Mouse (Mus musculus) lung, postnatal 0 days (tissue): ENCODE measurements around the gene Pum2. TPM values are rescaled to one million over a fixed set of nuclear protein-coding genes. Genes with fewer than 3 reads are reported as not detected.
A peak's percentile ranks its signal among the peaks of the same experiment; 100 is the strongest.

Source experiments
- ATAC-seq: fragments of 200-750 bp; cut with Nextera tagmentation; 2 replicates; pipeline ENCODE4 v1.8.0; 2017; ENCODE audit warnings: moderate library complexity
- DNase-seq: peaks from one replicate; pipeline ENCODE4 v3.0.0-alpha.2; 2016; ENCODE audit warnings: low spot score
- H3K27ac ChIP-seq: fragments of 300-500 bp; sonication (generic); 2 replicates; pipeline ENCODE4 v1.5.1; 2014; ENCODE audit warnings: antibody characterized with exemption, mild to moderate bottlenecking, low read length, mixed read lengths
- H3K27me3 ChIP-seq: fragments of 300-500 bp; sonication (generic); replicated peaks from 2 replicates; pipeline ENCODE4 v1.6.1; 2014; ENCODE audit warnings: low read length, mixed read lengths; ENCODE audit not compliant: insufficient read depth
- H3K36me3 ChIP-seq: fragments of 300-500 bp; sonication (generic); 2 replicates; pipeline ENCODE4 v1.6.1; 2014; ENCODE audit warnings: low read length, mixed read lengths; ENCODE audit not compliant: insufficient read depth
- H3K4me1 ChIP-seq: fragments of 300-500 bp; sonication (generic); 2 replicates; pipeline ENCODE4 v1.6.1; 2014; ENCODE audit warnings: antibody characterized with exemption, low read depth, low read length, mixed read lengths; ENCODE audit not compliant: insufficient read depth
- H3K4me2 ChIP-seq: fragments of 300-500 bp; sonication (generic); replicated peaks from 2 replicates; pipeline ENCODE4 v1.6.1; 2014; ENCODE audit warnings: low read depth, mild to moderate bottlenecking, low read length, moderate library complexity, mixed read lengths
- H3K4me3 ChIP-seq: fragments of 300-500 bp; sonication (generic); 2 replicates; pipeline ENCODE4 v1.5.1; 2014; ENCODE audit warnings: low read depth, low read length
- H3K9ac ChIP-seq: fragments of 300-500 bp; sonication (generic); replicated peaks from 2 replicates; pipeline ENCODE4 v1.6.1; 2014; ENCODE audit warnings: low read depth, mild to moderate bottlenecking
- H3K9me3 ChIP-seq: fragments of 300-500 bp; sonication (generic); 2 replicates; pipeline ENCODE4 v1.6.1; 2016; ENCODE audit warnings: low read length, mixed read lengths
- CTCF ChIP-seq: IDR thresholded peaks from 2 replicates; pipeline ENCODE4 v1.5.1; 2016; ENCODE audit warnings: antibody characterized with exemption, mild to moderate bottlenecking
- EP300 ChIP-seq: IDR thresholded peaks from 2 replicates; pipeline ENCODE4 v1.6.1; 2016; ENCODE audit warnings: antibody characterized with exemption, mild to moderate bottlenecking, control low read depth
- whole genome bisulfite sequencing: fragments of 180-500 bp; shearing (Covaris S2); extraction: QIAGEN DNeasy Blood & Tissue Kit; methylation state at CpG from one replicate; pipeline ENCODE4 v1.1.7; 2014; 5-methylcytosine and 5-hydroxymethylcytosine counted together
- polyA plus RNA-seq: library from polyadenylated mRNA; unstranded; fragments of >200 nt; fragmentation: Nextera tagmentation; extraction: Ambion mirVana; gene quantifications from 2 replicates; pipeline ENCODE4 v1.2.1, GENCODE M21; 2015

The Pum2 gene
- polyA plus RNA-seq, 1 experiment from 2014 or later = 26.9 TPM

GRCm38 (mm10) chr12:8790615-8791014, 116.7 kb downstream of the Pum2 start:
- H3K27ac ChIP-seq = no peak overlapping the region
- H3K36me3 ChIP-seq = no peaks in the 10 kb centered on the region; the same call in 1 of the 2 replicates
- H3K4me2 ChIP-seq = no peak overlapping the region
- WGBS = 77% methylated on average over 12 of the region's 12 CpGs
- no peak for DNase-seq
- no peaks in the 10 kb centered on the region for H3K27me3 ChIP-seq
- H3K4me1 ChIP-seq = no peaks in the 10 kb centered on the region; the same call in 1 of the 2 replicates
- H3K4me3 ChIP-seq = no peak overlapping the region
- ATAC-seq = peak; percentile 29
- H3K9ac ChIP-seq = no peak overlapping the region
- no peaks in the 10 kb centered on the region for H3K9me3 ChIP-seq
- TF ChIP-seq CTCF (no peak), EP300 (no peak)

DNA sequence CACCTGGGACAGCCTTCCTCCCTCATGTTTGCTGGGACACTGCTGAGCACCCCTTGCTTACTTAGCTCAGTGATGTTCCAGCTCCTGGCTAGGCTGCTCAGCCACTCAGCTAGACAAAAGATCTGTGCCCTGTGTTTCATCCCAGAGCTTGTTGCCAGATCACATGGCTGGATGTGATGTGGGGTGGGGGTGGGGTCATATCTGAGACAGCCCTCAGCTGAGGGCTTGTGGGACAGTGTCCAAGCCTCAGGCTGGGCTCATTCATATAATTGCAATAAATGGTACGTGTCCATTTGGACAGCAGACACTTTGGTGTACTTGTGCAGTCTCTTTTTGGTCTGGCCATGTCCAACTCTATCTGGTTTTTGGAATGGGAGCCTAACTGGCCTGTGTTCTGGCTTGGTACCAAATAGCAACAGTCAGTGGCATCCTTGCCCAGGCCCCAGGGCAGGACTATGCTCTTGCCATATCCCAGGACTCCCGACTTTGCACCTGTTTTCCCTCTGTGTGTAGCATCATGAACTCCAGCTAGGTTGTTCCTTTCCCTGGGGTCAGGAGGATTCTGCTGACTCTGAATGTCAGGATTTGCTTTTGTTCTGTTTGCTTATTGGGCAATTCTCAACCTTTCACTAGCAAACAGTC, 119.6 kb downstream of the Pum2 start:
- DNase-seq = no peak
- WGBS = 73% methylated on average over 2 of the region's 2 CpGs
- ATAC-seq = no peak
- Histone ChIP-seq H3K36me3 (no peaks in the 10 kb centered on the region; the same call in 1 of the 2 replicates), H3K27ac (no peak overlapping the region), H3K9me3 (no peaks in the 10 kb centered on the region), H3K4me3 (no peak overlapping the region), H3K9ac (no peak overlapping the region), H3K4me2 (no peak overlapping the region), H3K27me3 (no peaks in the 10 kb centered on the region), H3K4me1 (peaks cover 6% of the 10 kb centered on the region; the same call in 1 of the 2 replicates)
- TF ChIP-seq CTCF = no peak
- no peak for TF ChIP-seq EP300

GRCm38 (mm10) chr12:8797936-8798335, 124.0 kb downstream of the Pum2 start:
- 57% methylated on average over 7 of the region's 7 CpGs for WGBS
- Histone ChIP-seq H3K27ac (peak overlapping the region; percentile 87), H3K27me3 (no peaks in the 10 kb centered on the region), H3K9me3 (no peaks in the 10 kb centered on the region), H3K36me3 (no peaks in the 10 kb centered on the region), H3K9ac (no peak overlapping the region), H3K4me1 (peaks cover 15% of the 10 kb centered on the region; the same call in 1 of the 2 replicates), H3K4me3 (no peak overlapping the region), H3K4me2 (no peak overlapping the region)
- no peak for TF ChIP-seq CTCF
- no peak; the same call in 1 of the 2 replicates for TF ChIP-seq EP300
- ATAC-seq = peak; percentile 58
- peak; percentile 59 for DNase-seq

DNA sequence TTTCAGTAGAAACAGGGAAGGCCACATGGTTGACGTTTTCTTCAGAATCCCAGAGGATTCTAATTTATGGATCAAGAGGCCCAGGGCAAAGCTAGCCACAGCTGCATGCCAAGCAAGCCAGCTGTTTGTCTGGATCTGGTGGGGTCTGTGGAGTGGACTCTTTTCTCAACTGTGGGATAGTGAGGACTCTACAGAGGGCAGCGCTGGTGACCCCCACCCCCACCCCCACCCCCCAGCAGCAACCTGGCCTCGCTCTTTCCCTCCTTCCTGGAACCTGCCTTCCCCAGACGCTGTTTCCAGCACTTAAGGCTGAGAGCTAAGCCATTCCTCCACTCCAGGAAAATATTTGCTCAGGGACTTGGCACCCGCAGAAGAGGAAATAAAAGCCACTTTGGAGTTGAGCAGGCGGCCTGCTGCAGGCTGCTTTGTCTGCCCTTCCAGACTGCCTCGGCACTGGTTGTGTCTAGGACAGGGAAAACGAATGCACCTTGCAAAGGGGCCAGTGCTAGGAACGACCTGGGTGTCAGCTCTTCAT, 124.6 kb downstream of the Pum2 start:
- H3K4me1 ChIP-seq = peaks cover 15% of the 10 kb centered on the region; the same call in 1 of the 2 replicates
- 21% methylated on average over 9 of the region's 9 CpGs for WGBS
- H3K27me3 ChIP-seq = no peaks in the 10 kb centered on the region
- no peaks in the 10 kb centered on the region for H3K9me3 ChIP-seq
- peak; percentile 84 for ATAC-seq
- peak; percentile 90 for DNase-seq
- peak overlapping the region; percentile 87 for H3K27ac ChIP-seq
- TF ChIP-seq CTCF = no peak
- peak; percentile 81 for TF ChIP-seq EP300
- H3K4me2 ChIP-seq = no peak overlapping the region
- H3K4me3 ChIP-seq = no peak overlapping the region
- H3K36me3 ChIP-seq = no peaks in the 10 kb centered on the region
- no peak overlapping the region for H3K9ac ChIP-seq

Other genes starting within 250 kb of the Pum2 start
- 77.6 and 77.9 TPM in 2 replicates for gene Rhob, start 174.1 kb upstream of the Pum2 start, polyA plus RNA-seq
- gene Slc7a15, start 75.1 kb upstream of the Pum2 start, polyA plus RNA-seq = not detected in 2 replicates
- 303 and 306 TPM in 2 replicates for gene Sdc1, start 97.2 kb downstream of the Pum2 start, polyA plus RNA-seq
- 467 and 484 TPM in 2 replicates for gene Laptm4a, start 247.5 kb downstream of the Pum2 start, polyA plus RNA-seq